Mouse (Mus musculus): ENCODE data around the gene Smarcb1. TPM values are rescaled to one million over a fixed set of nuclear protein-coding genes. Genes with fewer than 3 reads are reported as not detected.

Gene Smarcb1
- total RNA-seq, 2 experiments from 2014 or later: 30.5 to 39.1 TPM

- no peak for DNase-seq
Measured at GRCm38 (mm10) chr10:75856155-75856907, 65.1 kb downstream of the Smarcb1 start.

GRCm38 (mm10) chr10:75855416-75855981, 65.9 kb downstream of the Smarcb1 start:
- no peak for DNase-seq

GRCm38 (mm10) chr10:75854791-75855190, 66.6 kb downstream of the Smarcb1 start:
- no peak for DNase-seq

GRCm38 (mm10) chr10:75854096-75854495, 67.3 kb downstream of the Smarcb1 start:
- no peak for DNase-seq

DNA sequence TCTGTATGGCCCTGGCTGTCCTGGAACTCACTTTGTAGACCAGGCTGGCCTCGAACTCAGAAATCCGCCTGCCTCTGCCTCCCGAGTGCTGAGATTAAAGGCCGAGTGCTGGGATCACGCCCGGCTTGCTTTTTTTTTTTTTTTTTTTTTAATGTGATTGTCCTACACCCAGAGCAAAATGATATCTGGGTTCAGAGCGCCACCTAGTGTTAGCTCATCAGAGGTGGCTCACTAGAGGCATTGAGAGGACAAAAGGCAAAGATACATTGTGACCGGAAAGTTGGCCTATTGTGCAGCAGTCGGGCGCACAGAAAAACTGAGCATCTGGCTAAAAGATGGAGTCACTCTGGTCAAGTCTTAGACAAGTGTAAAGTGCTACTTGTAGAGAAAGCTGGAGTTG, 68.0 kb downstream of the Smarcb1 start:
- peak; percentile 83 for DNase-seq

DNA sequence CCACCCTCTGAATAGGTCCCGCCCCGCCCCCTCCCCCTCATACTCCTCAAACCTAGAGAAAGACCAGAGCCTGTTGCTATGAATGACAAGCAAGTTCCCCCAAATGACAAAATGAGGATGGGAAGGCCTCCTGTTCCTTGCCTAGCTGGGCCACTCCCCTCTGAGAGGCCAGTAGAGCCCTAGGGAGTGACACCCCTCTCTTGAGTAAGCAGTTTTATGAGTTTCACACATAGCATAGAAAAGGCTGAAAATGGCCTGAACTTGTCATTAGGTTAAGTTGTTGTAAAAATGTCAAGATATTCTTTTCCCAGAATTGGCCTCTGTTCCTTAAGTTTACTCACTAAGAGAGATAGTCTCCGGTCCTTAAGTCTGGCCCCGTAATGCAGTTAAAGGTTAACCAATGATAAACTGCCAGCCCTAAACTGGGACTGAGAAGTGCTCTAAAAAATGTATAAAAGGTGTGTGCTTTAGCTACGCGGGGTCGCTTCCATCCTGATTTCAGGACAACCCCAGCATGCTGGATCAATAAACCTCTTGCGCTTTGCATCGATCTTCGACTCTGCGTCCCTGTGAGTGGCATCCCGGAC, 68.8 kb downstream of the Smarcb1 start:
- DNase-seq: no peak

- DNase-seq: no peak
Measured at GRCm38 (mm10) chr10:75851681-75852080, 69.7 kb downstream of the Smarcb1 start.

- DNase-seq: no peak
Measured at GRCm38 (mm10) chr10:75851076-75851475, 70.3 kb downstream of the Smarcb1 start.

DNA sequence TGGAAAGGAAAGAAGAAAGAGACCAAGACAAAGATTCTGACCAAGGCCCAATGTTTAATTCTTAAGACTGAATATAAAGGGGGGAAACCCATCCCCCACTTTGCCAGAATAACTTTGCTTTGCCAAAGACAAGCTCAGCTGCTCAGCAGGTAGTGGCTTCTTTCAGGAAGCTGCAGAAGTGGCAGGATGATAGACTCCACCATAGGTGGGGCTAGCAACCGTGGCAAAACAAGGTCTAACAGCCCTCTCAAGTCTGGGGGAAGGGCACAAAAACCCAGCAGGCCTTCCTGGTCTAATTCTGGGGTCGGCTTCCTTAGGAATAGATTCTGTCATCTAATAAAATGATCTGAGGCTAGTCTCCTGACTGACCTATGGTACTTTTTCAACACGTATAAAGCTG, 73.0 kb downstream of the Smarcb1 start:
- DNase-seq: no peak

Other genes starting within 250 kb of the Smarcb1 start
- 10 to 100 TPM; 11.7 to 18.7 TPM for gene Cabin1, start 157.3 kb downstream of the Smarcb1 start, total RNA-seq (2021)
- gene Ddt, start 148.2 kb downstream of the Smarcb1 start, total RNA-seq (2021): 10 to 100 TPM; 26.9 to 35.6 TPM
- gene Gm20441, start 140.7 kb downstream of the Smarcb1 start, total RNA-seq (2021): not detected
- gene Gstt3, start 140.2 kb downstream of the Smarcb1 start, total RNA-seq (2021): 1 to 10 TPM; 6.0 to 6.3 TPM
- gene Gstt1, start 123.0 kb downstream of the Smarcb1 start, total RNA-seq (2021): 10 to 100 TPM; 12.0 to 12.5 TPM
- not detected for gene Gstt4, start 99.1 kb downstream of the Smarcb1 start, total RNA-seq (2021)
- 1 to 10 TPM; 7.1 to 8.4 TPM for gene Gstt2, start 84.2 kb downstream of the Smarcb1 start, total RNA-seq (2021)
- gene Mif, start 61.4 kb downstream of the Smarcb1 start, total RNA-seq (2021): 100 to 1,000 TPM; 146 to 148 TPM
- under 1 TPM in 1 of 2 experiments, not detected in 1; 0.27 TPM for gene Derl3, start 28.2 kb downstream of the Smarcb1 start, total RNA-seq (2021)
- 100 to 1,000 TPM; 592 to 715 TPM for gene Chchd10, start 11.5 kb upstream of the Smarcb1 start, total RNA-seq (2021)
- gene Mmp11, start 14.9 kb upstream of the Smarcb1 start, total RNA-seq (2021): 1 to 10 TPM; 5.1 to 7.4 TPM
- under 1 TPM in 1 of 2 experiments, not detected in 1; 0.27 TPM for gene Gm867, start 19.1 kb upstream of the Smarcb1 start, total RNA-seq (2021)
- 1 to 10 TPM in 1 of 2 experiments, not detected in 1; 1.1 TPM for gene Vpreb3, start 21.4 kb upstream of the Smarcb1 start, total RNA-seq (2021)
- not detected for gene Gm5134, start 32.9 kb upstream of the Smarcb1 start, total RNA-seq (2021)
- gene Zfp280b, start 111.0 kb upstream of the Smarcb1 start, total RNA-seq (2021): 10 to 100 TPM in 1 of 2 experiments, 1 to 10 TPM in 1; 9.5 to 10.3 TPM
- not detected for gene Slc5a4b, start 189.3 kb upstream of the Smarcb1 start, total RNA-seq (2021)
- not detected for gene Slc5a4a, start 225.8 kb upstream of the Smarcb1 start, total RNA-seq (2021)